In the genomic region with DNA sequence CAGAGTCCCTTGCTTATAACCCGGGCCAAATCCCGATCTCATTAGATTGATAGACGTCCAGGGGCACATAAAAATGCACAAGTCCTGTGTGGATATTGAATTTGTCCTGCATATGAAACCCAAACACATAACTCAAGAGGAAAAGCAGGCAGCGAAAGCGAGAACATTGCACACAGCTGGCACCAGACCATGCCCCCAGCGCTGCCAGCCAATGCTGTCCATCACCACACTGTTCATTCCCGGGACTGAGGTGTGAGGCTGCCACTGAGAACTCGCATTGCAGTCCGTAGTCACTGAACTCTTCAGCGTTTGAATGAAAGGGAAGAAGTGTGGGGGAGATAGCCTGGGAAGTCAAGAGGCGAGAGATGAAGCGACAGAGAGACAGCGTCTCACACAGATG, we compare ENCODE assay signal across 15 mouse cellular contexts. TPM values are rescaled to one million over a fixed set of nuclear protein-coding genes. Genes with fewer than 3 reads are reported as not detected.
"Had no signal": no experiment of that assay in that cellular context is flagged by ENCODE, and none has a peak within 500 bp of the region (broad histone marks: within the 10 kb centered on the region; RNA-seq: fewer than 3 reads in every experiment).

No protein-coding gene starts in this region.

- H3K36me3 ChIP-seq: limb, embryonic 12.5 days; liver, embryonic 13.5 days; lung, embryonic 15.5 days; midbrain, embryonic 12.5 days had no signal

- H3K4me1 ChIP-seq: liver, embryonic 13.5 days; lung, embryonic 15.5 days; megakaryocyte, embryonic 14.5 days; midbrain, embryonic 12.5 days had no signal

- DNase-seq: kidney, postnatal 25 days; liver; liver, embryonic 13.5 days; liver, postnatal 0 days; lung, postnatal 14 days; right cerebral cortex, postnatal 25 days; thymus, postnatal 4 days had no signal

- H3K27ac ChIP-seq: left cerebral cortex, adult 2 months; limb, embryonic 12.5 days; liver, embryonic 13.5 days; lung, embryonic 15.5 days; macrophage; midbrain, embryonic 12.5 days; stomach, postnatal 0 days had no signal

- H3K9ac ChIP-seq: limb, embryonic 12.5 days; liver, embryonic 13.5 days; liver, postnatal 0 days; lung, embryonic 15.5 days; midbrain, embryonic 12.5 days had no signal

- H3K27me3 ChIP-seq: liver, embryonic 13.5 days; lung, embryonic 15.5 days; midbrain, embryonic 12.5 days had no signal

- H3K4me2 ChIP-seq: limb, embryonic 12.5 days; liver, embryonic 13.5 days; lung, embryonic 15.5 days; midbrain, embryonic 12.5 days had no signal

- H3K4me3 ChIP-seq: left cerebral cortex, adult 2 months; limb, embryonic 12.5 days; liver, embryonic 13.5 days; lung, embryonic 15.5 days; megakaryocyte, embryonic 14.5 days; midbrain, embryonic 12.5 days had no signal

- ATAC-seq: liver, postnatal 0 days; midbrain, embryonic 16.5 days had no signal

- H3K9me3 ChIP-seq: limb, embryonic 12.5 days; liver, embryonic 13.5 days; lung, embryonic 15.5 days; midbrain, embryonic 12.5 days had no signal

RNA-seq across cellular contexts. Expression of a gene that starts 14.1 kb away (rescaled TPM):
- polyA plus RNA-seq: lung, embryonic 15.5 days; macrophage had no signal
